Mouse (Mus musculus) MEL (cell line): ENCODE measurements around the gene Dock9. TPM values are rescaled to one million over a fixed set of nuclear protein-coding genes. Genes with fewer than 3 reads are reported as not detected.

Source experiments
- DNase-seq: peaks from one replicate; pipeline ENCODE4 v3.0.0; 2011; ENCODE audit warnings: low read depth, low spot score
- H3K27ac ChIP-seq: 2 replicates; pipeline ENCODE4 v1.5.1; 2012; ENCODE audit warnings: low read depth, mild to moderate bottlenecking, control low read depth, low read length, moderate library complexity; ENCODE audit not compliant: control insufficient read depth
- H3K27me3 ChIP-seq, 2 experiments: fragments of 150-350 bp in 1 of 2; sonication (generic) in 1 of 2; 2 replicates each; pipeline ENCODE4 v1.6.1; 2012; ENCODE audit warnings: low read length in 2 of 2, mild to moderate bottlenecking in 2 of 2, improper control_type of control experiment in 1 of 2, moderate library complexity in 1 of 2; ENCODE audit not compliant: insufficient read depth in 2 of 2, control insufficient read depth in 1 of 2
- H3K36me3 ChIP-seq, 2 experiments: 2 replicates each; pipeline ENCODE4 v1.6.1; 2012 to 2014; ENCODE audit warnings: low read length in 2 of 2, improper control_type of control experiment in 1 of 2, inconsistent platforms in 1 of 2, mild to moderate bottlenecking in 1 of 2; ENCODE audit not compliant: insufficient read depth in 2 of 2, control insufficient read depth in 1 of 2
- H3K4me1 ChIP-seq, 2 experiments: fragments of 150-350 bp in 1 of 2; sonication (generic) in 1 of 2; 2 replicates each; pipeline ENCODE4 v1.6.1; 2012; ENCODE audit warnings: low read length in 2 of 2, improper control_type of control experiment in 1 of 2, mild to moderate bottlenecking in 1 of 2; ENCODE audit not compliant: insufficient read depth in 2 of 2, control insufficient read depth in 1 of 2
- H3K4me3 ChIP-seq, 2 experiments: fragments of 150-350 bp in 1 of 2; sonication (generic) in 1 of 2; 2 replicates each; pipeline ENCODE4 v1.5.1; 2012; ENCODE audit warnings: low read depth in 2 of 2, low read length in 2 of 2, mild to moderate bottlenecking in 2 of 2, moderate library complexity in 2 of 2, control low read depth in 1 of 2, improper control_type of control experiment in 1 of 2; ENCODE audit not compliant: control insufficient read depth in 1 of 2, insufficient read depth in 1 of 2
- H3K79me2 ChIP-seq: 2 replicates; pipeline ENCODE4 v1.6.1; 2012; ENCODE audit warnings: mild to moderate bottlenecking, low read length, moderate library complexity; ENCODE audit not compliant: control insufficient read depth, poor library complexity, insufficient read depth
- H3K9ac ChIP-seq: 2 replicates; pipeline ENCODE4 v1.6.1; 2012; ENCODE audit warnings: low read depth, mild to moderate bottlenecking, control low read depth, low read length, moderate library complexity; ENCODE audit not compliant: control insufficient read depth, poor library complexity, severe bottlenecking
- H3K9me3 ChIP-seq: fragments of 150-350 bp; sonication (generic); replicated peaks from 2 replicates; pipeline ENCODE4 v1.6.1; 2012; ENCODE audit warnings: mild to moderate bottlenecking, low read length, improper control_type of control experiment, moderate library complexity; ENCODE audit not compliant: insufficient read depth
- CHD1 ChIP-seq: IDR thresholded peaks from 2 replicates; pipeline ENCODE4 v1.6.1; 2012; ENCODE audit warnings: low read depth, mild to moderate bottlenecking, inconsistent platforms, low read length, improper control_type of control experiment
- CTCF ChIP-seq, 3 experiments: IDR thresholded peaks in 2 of 3; conservative IDR thresholded peaks in 1 of 3; 2 replicates each; pipeline ENCODE4 v1.5.1; 2011 to 2012; ENCODE audit warnings: low read length in 3 of 3, low read depth in 2 of 3, mild to moderate bottlenecking in 2 of 3, improper control_type of control experiment in 1 of 3, inconsistent platforms in 1 of 3, mixed read lengths in 1 of 3, moderate library complexity in 1 of 3; ENCODE audit not compliant: control insufficient read depth in 1 of 3, insufficient read depth in 1 of 3, poor library complexity in 1 of 3, severe bottlenecking in 1 of 3
- E2F4 ChIP-seq: IDR thresholded peaks from 2 replicates; pipeline ENCODE4 v1.6.1; 2011; ENCODE audit warnings: low read depth, low read length, improper control_type of control experiment, borderline replicate concordance
- EP300 ChIP-seq, 2 experiments: IDR thresholded peaks; 2 replicates each; pipeline ENCODE4 v1.6.1; 2011; ENCODE audit warnings: improper control_type of control experiment in 2 of 2, low read length in 2 of 2, low read depth in 1 of 2, mild to moderate bottlenecking in 1 of 2
- GABPA ChIP-seq: IDR thresholded peaks from 2 replicates; pipeline ENCODE4 v1.6.1; 2012; ENCODE audit warnings: low read depth, mild to moderate bottlenecking, inconsistent platforms, low read length, improper control_type of control experiment, moderate library complexity
- GATA1 ChIP-seq: IDR thresholded peaks from 2 replicates; pipeline ENCODE4 v1.6.1; 2011; ENCODE audit warnings: low read depth, low read length, improper control_type of control experiment
- HCFC1 ChIP-seq: IDR thresholded peaks from 2 replicates; pipeline ENCODE4 v1.6.1; 2012; ENCODE audit warnings: low read depth, mild to moderate bottlenecking, inconsistent platforms, low read length, improper control_type of control experiment, moderate library complexity
- JUND ChIP-seq: IDR thresholded peaks from 2 replicates; pipeline ENCODE4 v1.6.1; 2011; ENCODE audit warnings: low read depth, mild to moderate bottlenecking, improper control_type of control experiment, low read length
- KAT2A ChIP-seq: conservative IDR thresholded peaks from 2 replicates; pipeline ENCODE4 v1.6.1; 2012; ENCODE audit warnings: low read depth, low read length, improper control_type of control experiment, inconsistent platforms
- MAFK ChIP-seq: IDR thresholded peaks from 2 replicates; pipeline ENCODE4 v1.6.1; 2011; ENCODE audit warnings: low read depth, mild to moderate bottlenecking, low read length, improper control_type of control experiment, borderline replicate concordance
- MEF2A ChIP-seq: IDR thresholded peaks from 2 replicates; pipeline ENCODE4 v1.6.1; 2014; ENCODE audit warnings: low read depth, mild to moderate bottlenecking, inconsistent platforms, low read length, improper control_type of control experiment; ENCODE audit not compliant: poor library complexity, insufficient replicate concordance, severe bottlenecking; ENCODE audit errors: extremely low read depth
- MYB ChIP-seq: IDR thresholded peaks from 2 replicates; pipeline ENCODE4 v1.6.1; 2011; ENCODE audit warnings: mild to moderate bottlenecking, low read depth, low read length, improper control_type of control experiment
- MYC ChIP-seq: IDR thresholded peaks from 2 replicates; pipeline ENCODE4 v1.6.1; 2011; ENCODE audit warnings: low read depth, mild to moderate bottlenecking, low read length, improper control_type of control experiment, moderate library complexity
- NRF1 ChIP-seq: IDR thresholded peaks from 2 replicates; pipeline ENCODE4 v1.6.1; 2014; ENCODE audit warnings: low read depth, mild to moderate bottlenecking, inconsistent platforms, low read length, improper control_type of control experiment, moderate library complexity; ENCODE audit not compliant: poor library complexity, insufficient read depth, severe bottlenecking
- POLR2A ChIP-seq, 2 experiments: IDR thresholded peaks; 2 replicates each; pipeline ENCODE4 v1.6.1; 2011 to 2012; ENCODE audit warnings: low read length in 2 of 2, mild to moderate bottlenecking in 2 of 2, control low read depth in 1 of 2, improper control_type of control experiment in 1 of 2, low read depth in 1 of 2, moderate library complexity in 1 of 2; ENCODE audit not compliant: control insufficient read depth in 1 of 2, insufficient read depth in 1 of 2, poor library complexity in 1 of 2
- POLR2AphosphoS5 ChIP-seq: IDR thresholded peaks from 2 replicates; pipeline ENCODE4 v1.6.1; 2012; ENCODE audit warnings: low read depth, borderline replicate concordance, mild to moderate bottlenecking, inconsistent platforms, low read length, moderate library complexity, mixed read lengths
- RAD21 ChIP-seq: IDR thresholded peaks from 2 replicates; pipeline ENCODE4 v1.6.1; 2011; ENCODE audit warnings: mild to moderate bottlenecking, low read depth, low read length, improper control_type of control experiment
- RCOR1 ChIP-seq: IDR thresholded peaks from 2 replicates; pipeline ENCODE4 v1.6.1; 2012; ENCODE audit warnings: low read depth, mild to moderate bottlenecking, inconsistent platforms, low read length, improper control_type of control experiment
- SMC3 ChIP-seq: IDR thresholded peaks from 2 replicates; pipeline ENCODE4 v1.6.1; 2011; ENCODE audit warnings: low read depth, low read length, improper control_type of control experiment
- TAL1 ChIP-seq: IDR thresholded peaks from 2 replicates; pipeline ENCODE4 v1.6.1; 2012; ENCODE audit warnings: mild to moderate bottlenecking, inconsistent platforms, low read length, moderate library complexity, mixed read lengths
- TCF12 ChIP-seq: IDR thresholded peaks from 2 replicates; pipeline ENCODE4 v1.6.1; 2014; ENCODE audit warnings: low read depth, mild to moderate bottlenecking, inconsistent platforms, low read length, improper control_type of control experiment, moderate library complexity
- UBTF ChIP-seq: IDR thresholded peaks from 2 replicates; pipeline ENCODE4 v1.6.1; 2012; ENCODE audit warnings: low read depth, mild to moderate bottlenecking, inconsistent platforms, low read length, improper control_type of control experiment, moderate library complexity, borderline replicate concordance; ENCODE audit not compliant: insufficient read depth
- USF1 ChIP-seq: IDR thresholded peaks from 2 replicates; pipeline ENCODE4 v1.6.1; 2014; ENCODE audit warnings: low read depth, mild to moderate bottlenecking, inconsistent platforms, low read length, improper control_type of control experiment, moderate library complexity
- ZKSCAN1 ChIP-seq: IDR thresholded peaks from 2 replicates; pipeline ENCODE4 v1.6.1; 2012; ENCODE audit warnings: low read depth, mild to moderate bottlenecking, inconsistent platforms, low read length, improper control_type of control experiment, moderate library complexity
- ZMIZ1 ChIP-seq: IDR thresholded peaks from 2 replicates; pipeline ENCODE4 v1.6.1; 2012; ENCODE audit warnings: low read depth, mild to moderate bottlenecking, inconsistent platforms, low read length, improper control_type of control experiment, moderate library complexity
- polyA plus RNA-seq, 2 experiments: library from polyadenylated mRNA; stranded (reverse) in 1 of 2; unstranded in 1 of 2; fragments of >175 nt in 1 of 2; fragments of >200 nt in 1 of 2; gene quantifications; 2 replicates each; pipeline versions ENCODE4 v1.2.1 to v1.2.4; 2012; ENCODE audit warnings: low replicate concordance in 2 of 2, low read depth in 1 of 2; ENCODE audit not compliant: insufficient read length in 2 of 2, insufficient read depth in 1 of 2, missing spikeins in 1 of 2
- total RNA-seq: library from RNA; depleted of rRNA; stranded (reverse); fragments of 300-350 nt; gene quantifications from 2 replicates; pipeline ENCODE4 v1.2.3, GENCODE M21; 2012

Dock9 gene
- total and polyA plus RNA-seq, 3 experiments, result 6.3 to 9.4 TPM; not detected in 1

- DNase-seq, result no peak
Measured at GRCm38 (mm10) chr14:121702534-121702933, 95.1 kb downstream of the Dock9 start.

GRCm38 (mm10) chr14:121700013-121700412 is 97.6 kb downstream of the Dock9 start:
- TF ChIP-seq ZMIZ1 (no peak), TAL1 (no peak), MAFK (no peak), POLR2AphosphoS5 (no peak), RCOR1 (no peak), SMC3 (no peak), JUND (no peak), CHD1 (no peak), MEF2A (no peak), ZKSCAN1 (no peak), MYB (no peak), TCF12 (no peak), KAT2A (no peak), UBTF (no peak), RAD21 (no peak), MYC (no peak), HCFC1 (no peak), GATA1 (no peak)
- Histone ChIP-seq H3K27ac (no peak overlapping the region), H3K4me3 (no peak overlapping the region), H3K36me3 (no peaks in the 10 kb centered on the region), H3K79me2 (no peaks in the 10 kb centered on the region), H3K9ac (no peak overlapping the region), H3K9me3 (no peaks in the 10 kb centered on the region), H3K27me3 (no peaks in the 10 kb centered on the region), H3K4me1 (no peaks in the 10 kb centered on the region)
- DNase-seq, result no peak

More at GRCm38 (mm10) chr14:121702534-121702933, 95.1 kb downstream of the Dock9 start:
- Histone ChIP-seq H3K27ac (no peak overlapping the region), H3K79me2 (no peaks in the 10 kb centered on the region), H3K27me3 (no peaks in the 10 kb centered on the region), H3K36me3 (no peaks in the 10 kb centered on the region), H3K9me3 (no peaks in the 10 kb centered on the region), H3K4me1 (no peaks in the 10 kb centered on the region), H3K4me3 (no peak overlapping the region), H3K9ac (no peak overlapping the region)
- TF ChIP-seq E2F4, result no peak
- TF ChIP-seq EP300 (IDR thresholded peaks at IDR 0.05; ENCODE audit: low read depth in 1 of 2, low read length in 2 of 2), result no peak
- no peak for TF ChIP-seq POLR2A (IDR thresholded peaks at IDR 0.05; ENCODE audit: control insufficient read depth in 1 of 2, insufficient read depth in 1 of 2, low read depth in 1 of 2, low read length in 2 of 2, poor library complexity in 1 of 2)
- TF ChIP-seq GABPA, result no peak
- TF ChIP-seq NRF1, result no peak
- no peak for TF ChIP-seq USF1
- TF ChIP-seq CTCF (IDR thresholded peaks at IDR 0.05 in 2 of 3, conservative IDR thresholded peaks at IDR 0.05 in 1 of 3; ENCODE audit: control insufficient read depth in 1 of 3, insufficient read depth in 1 of 3, low read depth in 2 of 3, low read length in 3 of 3, poor library complexity in 1 of 3, severe bottlenecking in 1 of 3), result no peak
- TF ChIP-seq, all 39 proteins: peak for 0
